Mouse (Mus musculus) kidney, adult 2 months (tissue): ENCODE measurements around the gene Gzmd.

Experiments
- CTCF ChIP-seq: fragments of 200-500 bp; conservative IDR thresholded peaks from 2 replicates; pipeline ENCODE4 v1.5.1; 2011; ENCODE audit warnings: low read depth, mild to moderate bottlenecking, control low read depth, low read length, moderate library complexity, mixed read lengths; ENCODE audit not compliant: insufficient read depth, insufficient read length
- POLR2A ChIP-seq: fragments of 200-500 bp; IDR thresholded peaks from one replicate; pipeline ENCODE4 v1.6.1; 2011; ENCODE audit warnings: low read depth, low read length, control low read depth

DNA sequence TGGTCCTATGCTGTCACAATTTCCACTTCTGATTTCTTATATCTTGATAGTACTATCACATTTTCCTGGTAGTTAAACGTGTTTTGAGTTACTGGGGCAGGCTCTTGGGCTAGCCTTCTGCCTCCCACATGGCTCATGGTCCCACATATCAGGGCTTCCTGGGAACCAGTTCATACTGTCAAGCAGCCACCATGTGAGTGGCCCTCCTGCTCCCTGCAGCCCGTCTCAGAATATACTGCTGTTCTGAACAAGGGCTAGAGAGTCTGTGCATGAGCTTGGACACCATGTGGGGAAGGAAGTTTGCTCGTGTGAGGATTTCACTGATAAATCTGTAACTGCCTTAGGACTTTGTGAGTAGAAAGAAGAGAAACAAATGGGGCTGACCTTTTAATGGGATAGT is 45.7 kb downstream of the Gzmd start:
- TF ChIP-seq CTCF (no peak), POLR2A (no peak)
